Mouse (Mus musculus) heart, adult 2 months (tissue): ENCODE results near the gene Nr2c2. TPM values are rescaled to one million over a fixed set of nuclear protein-coding genes. Genes with fewer than 3 reads are reported as not detected.

Source experiments
- DNase-seq, 2 experiments: peaks; one replicate each; pipeline ENCODE4 v3.0.0; 2021
- H3K27ac ChIP-seq: fragments of 200-600 bp; 2 replicates; pipeline ENCODE4 v1.8.1; 2022
- H3K27me3 ChIP-seq: fragments of 200-500 bp; 2 replicates; pipeline ENCODE4 v1.6.1; 2012; ENCODE audit warnings: mild to moderate bottlenecking, low read length, inconsistent platforms, mixed read lengths; ENCODE audit not compliant: control insufficient read depth, insufficient read depth
- H3K36me3 ChIP-seq: fragments of 200-500 bp; 2 replicates; pipeline ENCODE4 v1.6.1; 2012; ENCODE audit warnings: low read length, inconsistent platforms; ENCODE audit not compliant: control insufficient read depth, insufficient read depth
- H3K4me1 ChIP-seq: fragments of 200-500 bp; 2 replicates; pipeline ENCODE4 v1.6.1; 2011; ENCODE audit warnings: low read length; ENCODE audit not compliant: control insufficient read depth, insufficient read depth
- H3K4me3 ChIP-seq: fragments of 200-600 bp; 2 replicates; pipeline ENCODE4 v1.8.1; 2022
- H3K79me2 ChIP-seq: fragments of 200-500 bp; replicated peaks from 2 replicates; pipeline ENCODE4 v1.6.1; 2012; ENCODE audit warnings: mild to moderate bottlenecking, inconsistent platforms, low read length, moderate library complexity, mixed read lengths; ENCODE audit not compliant: control insufficient read depth, insufficient read depth
- H3K9ac ChIP-seq: fragments of 200-500 bp; 2 replicates; pipeline ENCODE4 v1.6.1; 2012; ENCODE audit warnings: low read depth, mild to moderate bottlenecking, control low read depth, inconsistent platforms, low read length, mixed read lengths
- CTCF ChIP-seq: fragments of 200-600 bp; IDR thresholded peaks from 2 replicates; pipeline ENCODE4 v1.8.1; 2022; ENCODE audit warnings: antibody characterized with exemption, mild to moderate bottlenecking, moderate library complexity
- EP300 ChIP-seq: fragments of 200-500 bp; IDR thresholded peaks from 2 replicates; pipeline ENCODE4 v1.6.1; 2011; ENCODE audit warnings: low read depth, low read length, control low read depth; ENCODE audit not compliant: insufficient read depth
- POLR2A ChIP-seq: fragments of 200-500 bp; IDR thresholded peaks from 2 replicates; pipeline ENCODE4 v1.6.1; 2011; ENCODE audit warnings: mild to moderate bottlenecking, low read depth, low read length, control low read depth; ENCODE audit not compliant: insufficient read depth
- WGBS: fragments of 180-500 bp; shearing (Covaris S2); methylation state at CpG from one replicate; pipeline ENCODE4 v1.1.7; 2018; 5-methylcytosine and 5-hydroxymethylcytosine counted together
- intact Hi-C: fragments of 180-260 bp; cut with DNase I; formaldehyde crosslinking; loops from one replicate; pipeline ENCODE4 v1.15.1; 2025
- long read RNA-seq: library from polyadenylated mRNA; stranded (forward); transcript quantifications from one replicate; pipeline ENCODE4 v2.0.0, GENCODE M21; 2021
- polyA plus RNA-seq: library from polyadenylated mRNA; depleted of rRNA; stranded (reverse); fragments of >200 nt; gene quantifications from 2 replicates; pipeline ENCODE4 v1.2.3, GENCODE M21; 2012; rRNA removed
- total RNA-seq, 2 experiments: library from RNA; stranded (reverse); gene quantifications; 2 replicates each; pipeline ENCODE4 v1.2.3; 2021

Gene Nr2c2
- total RNA-seq, result 10 to 100 TPM; 21.6 to 26.8 TPM
- 8.5 and 14.8 TPM in 2 replicates for polyA plus RNA-seq
- long read RNA-seq, partial matches to known transcripts, result 0 of 10 reads
- long read RNA-seq, other reads (novel, unspliced or antisense), result 10 of 10 reads

- Histone ChIP-seq H3K79me2 (peaks cover 5% of the 10 kb centered on the region), H3K36me3 (peaks cover 21% of the 10 kb centered on the region), H3K27me3 (no peaks in the 10 kb centered on the region), H3K4me3 (peak within 1 kb of the TSS; percentile 92), H3K4me1 (peaks cover 8% of the 10 kb centered on the region), H3K9ac (peak within 1 kb of the TSS; percentile 93), H3K27ac (peak within 1 kb of the TSS; percentile 98)
- TF ChIP-seq CTCF (no peak), POLR2A (peak; percentile 65)
- intact Hi-C loops, result loop anchor here (5.0 kb wide), 3 partner anchors 46 to 574 kb away; partner anchors contain the start of genes Lsm3, Mrps25 and Xpc
- 1% methylated on average over 57 of the region's 58 CpGs for WGBS
- DNase-seq, result peak; percentile 91 to 93
Observed at GRCm38 (mm10) chr6:92091130-92091591, at the start of gene Nr2c2. Gene Nr2c2 (plus strand): TSS chr6:92091390.

GRCm38 (mm10) chr6:92042055-92042454 lies 49.1 kb upstream of the Nr2c2 start:
- H3K36me3 ChIP-seq, result peaks cover 4% of the 10 kb centered on the region; the same call in 1 of the 2 replicates
- peak overlapping the region; percentile 55 for H3K27ac ChIP-seq
- H3K27me3 ChIP-seq, result no peaks in the 10 kb centered on the region
- no peak overlapping the region for H3K4me3 ChIP-seq
- peaks cover 18% of the 10 kb centered on the region for H3K4me1 ChIP-seq
- TF ChIP-seq CTCF (no peak), POLR2A (no peak), EP300 (no peak)
- no peaks in the 10 kb centered on the region for H3K79me2 ChIP-seq
- intact Hi-C loops, result no loop called here
- 28% methylated on average over 4 of the region's 4 CpGs for WGBS
- peak in 1 of 2 experiments; percentile 39 for DNase-seq
- no peak overlapping the region for H3K9ac ChIP-seq

- Histone ChIP-seq H3K27me3 (no peaks in the 10 kb centered on the region), H3K9ac (no peak overlapping the region), H3K4me3 (no peak overlapping the region), H3K36me3 (peaks cover 2% of the 10 kb centered on the region; the same call in 1 of the 2 replicates), H3K79me2 (no peaks in the 10 kb centered on the region), H3K4me1 (peaks cover 11% of the 10 kb centered on the region), H3K27ac (no peak overlapping the region)
- 69% methylated on average over 1 of the region's 1 CpGs for WGBS
- intact Hi-C loops, result no loop called here
- TF ChIP-seq CTCF (no peak), EP300 (no peak)
- DNase-seq, result no peak
Observed at GRCm38 (mm10) chr6:92042850-92043249, 48.3 kb upstream of the Nr2c2 start.

DNA sequence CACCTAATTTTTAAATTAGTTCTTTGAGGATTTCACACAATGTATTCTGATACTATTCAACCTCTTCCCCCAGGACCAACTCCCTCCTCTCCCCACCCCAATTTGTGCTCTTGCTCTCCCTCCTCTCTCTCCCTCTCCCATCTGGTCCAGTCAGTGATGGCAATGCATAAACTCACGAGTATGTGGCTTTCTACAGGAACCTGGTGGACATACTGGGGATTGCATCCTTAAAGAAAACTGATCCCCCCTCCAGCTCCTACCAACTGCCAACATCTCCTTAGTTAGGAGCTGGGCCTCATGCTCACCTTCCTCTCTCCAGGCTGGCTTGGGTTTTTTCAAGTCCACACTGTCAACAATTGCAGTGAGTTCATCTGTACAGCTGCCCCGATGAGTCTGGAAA lies 33.4 kb upstream of the Nr2c2 start:
- 60% methylated on average over 2 of the region's 2 CpGs for WGBS
- Histone ChIP-seq H3K79me2 (no peaks in the 10 kb centered on the region), H3K36me3 (peaks cover 4% of the 10 kb centered on the region; the same call in 1 of the 2 replicates), H3K4me3 (no peak overlapping the region), H3K9ac (no peak overlapping the region), H3K27me3 (no peaks in the 10 kb centered on the region), H3K27ac (no peak overlapping the region), H3K4me1 (peaks cover 8% of the 10 kb centered on the region)
- no peak for DNase-seq
- peak; percentile 47 for TF ChIP-seq CTCF
- TF ChIP-seq EP300, result no peak
- TF ChIP-seq POLR2A, result no peak
- intact Hi-C loops, result no loop called here

DNA sequence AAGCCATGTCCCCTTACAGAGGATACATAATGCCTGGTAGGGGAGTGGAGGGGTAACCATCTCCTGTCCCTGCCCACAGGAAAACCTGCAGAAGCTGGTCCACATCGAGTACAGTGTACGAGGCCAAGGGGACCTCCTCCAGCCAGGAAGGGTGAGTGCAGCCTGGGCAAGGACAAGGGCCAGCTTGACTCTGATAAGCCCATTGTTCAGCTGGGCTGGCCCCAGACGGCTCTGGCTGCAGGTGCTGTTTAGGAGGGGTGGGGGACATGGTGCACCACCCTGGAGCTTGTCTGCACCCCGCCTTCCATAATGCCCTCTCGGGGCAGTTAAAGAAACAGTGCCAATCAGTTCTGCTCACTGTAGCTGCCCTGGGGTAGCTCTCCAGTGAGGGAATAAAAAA lies 29.5 kb upstream of the Nr2c2 start:
- 20% methylated on average over 5 of the region's 5 CpGs for WGBS
- no peaks in the 10 kb centered on the region for H3K27me3 ChIP-seq

DNA sequence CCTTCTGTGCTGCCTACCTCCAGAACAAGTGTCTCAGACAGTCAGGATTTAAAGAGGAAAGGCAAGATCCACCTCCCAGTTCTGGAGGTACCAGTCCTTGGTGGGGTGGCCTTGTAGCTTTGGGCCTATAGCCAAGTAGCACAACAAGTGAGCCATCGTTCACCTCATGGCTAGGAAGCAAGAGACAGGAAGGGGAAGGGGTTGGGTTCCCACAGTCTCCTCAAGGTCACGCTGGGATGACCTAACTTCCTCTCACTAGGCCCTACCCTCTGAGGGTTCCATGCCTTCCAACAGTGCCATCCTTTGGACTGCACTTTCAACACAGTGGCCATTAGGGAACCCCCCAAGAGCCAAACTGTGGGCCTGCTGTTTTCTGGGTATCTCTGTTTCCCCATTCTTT lies 27.7 kb upstream of the Nr2c2 start:
- WGBS, result 38% methylated on average over 2 of the region's 2 CpGs
- no peak overlapping the region for H3K4me3 ChIP-seq
- H3K27me3 ChIP-seq, result no peaks in the 10 kb centered on the region
- no peaks in the 10 kb centered on the region for H3K79me2 ChIP-seq
- H3K9ac ChIP-seq, result no peak overlapping the region
- peak overlapping the region; percentile 51 for H3K27ac ChIP-seq
- H3K36me3 ChIP-seq, result peaks cover 4% of the 10 kb centered on the region; the same call in 1 of the 2 replicates
- H3K4me1 ChIP-seq, result peaks cover 14% of the 10 kb centered on the region
- intact Hi-C loops, result loop anchor here (2.0 to 10.0 kb wide), 3 partner anchors 29 to 91 kb away; no protein-coding TSS in a partner anchor
- TF ChIP-seq EP300 (no peak), CTCF (no peak)
- DNase-seq, result no peak

More for the DNA sequence above, 29.5 kb upstream of the Nr2c2 start:
- DNase-seq, result peak in 1 of 2 experiments; percentile 52
- no peak overlapping the region for H3K4me3 ChIP-seq
- intact Hi-C loops, result loop anchor here (2.0 to 10.0 kb wide), 3 partner anchors 27 to 89 kb away; no protein-coding TSS in a partner anchor
- H3K9ac ChIP-seq, result no peak overlapping the region
- peak; percentile 75; the same call in 1 of the 2 replicates for TF ChIP-seq EP300
- no peak for TF ChIP-seq CTCF
- no peaks in the 10 kb centered on the region for H3K79me2 ChIP-seq
- peaks cover 14% of the 10 kb centered on the region for H3K4me1 ChIP-seq
- peak overlapping the region; percentile 51 for H3K27ac ChIP-seq
- H3K36me3 ChIP-seq, result peaks cover 4% of the 10 kb centered on the region; the same call in 1 of the 2 replicates
